Mouse (Mus musculus) layer of hippocampus, postnatal 10 days (tissue): Measurements from ENCODE around the gene Ppox. TPM values are rescaled to one million over a fixed set of nuclear protein-coding genes. Genes with fewer than 3 reads are reported as not detected.

Experiments used
- total RNA-seq, 2 experiments: library from RNA; stranded (reverse); gene quantifications; 2 replicates each; pipeline ENCODE4 v1.2.3; 2021

The Ppox gene
- total RNA-seq, 2 experiments from 2014 or later = 28.8 to 30.0 TPM

Other genes with a start within 250 kb of the Ppox start
- gene Fcgr3, start 216.3 kb downstream of the Ppox start, total RNA-seq = 10 to 100 TPM; 10.5 to 12.7 TPM
- 1 to 10 TPM; 3.1 to 3.3 TPM for gene Cfap126, start 167.3 kb downstream of the Ppox start, total RNA-seq
- gene Sdhc, start 130.6 kb downstream of the Ppox start, total RNA-seq = 100 to 1,000 TPM; 223 to 233 TPM
- not detected for gene Mpz, start 130.5 kb downstream of the Ppox start, total RNA-seq
- 10 to 100 TPM; 16.9 to 18.0 TPM for gene Pcp4l1, start 84.9 kb downstream of the Ppox start, total RNA-seq
- not detected for gene Nr1i3, start 67.2 kb downstream of the Ppox start, total RNA-seq
- 10 to 100 TPM; 65.5 to 66.3 TPM for gene Tomm40l, start 58.7 kb downstream of the Ppox start, total RNA-seq
- 1 to 10 TPM; 2.1 to 4.6 TPM for gene Apoa2, start 56.1 kb downstream of the Ppox start, total RNA-seq
- gene Fcer1g, start 46.8 kb downstream of the Ppox start, total RNA-seq = 10 to 100 TPM; 15.2 to 16.7 TPM
- gene Adamts4, start 30.8 kb downstream of the Ppox start, total RNA-seq = 1 to 10 TPM; 5.6 to 7.1 TPM
- gene Ndufs2, start 29.8 kb downstream of the Ppox start, total RNA-seq = 100 to 1,000 TPM; 235 to 249 TPM
- gene B4galt3, start 10.9 kb downstream of the Ppox start, total RNA-seq = 10 to 100 TPM; 65.4 to 67.1 TPM
- gene Usp21, start 6.8 kb upstream of the Ppox start, total RNA-seq = 10 to 100 TPM; 49.0 to 57.3 TPM
- 100 to 1,000 TPM; 102 to 114 TPM for gene Ufc1, start 13.8 kb upstream of the Ppox start, total RNA-seq
- 10 to 100 TPM; 30.9 to 33.7 TPM for gene Dedd, start 48.0 kb upstream of the Ppox start, total RNA-seq
- 10 to 100 TPM; 37.7 to 42.8 TPM for gene Nit1, start 64.5 kb upstream of the Ppox start, total RNA-seq
- 100 to 1,000 TPM; 135 to 165 TPM for gene Pfdn2, start 64.5 kb upstream of the Ppox start, total RNA-seq
- gene Klhdc9, start 79.6 kb upstream of the Ppox start, total RNA-seq = 1 to 10 TPM; 6.3 to 8.6 TPM
- 1 to 10 TPM; 1.8 to 1.9 TPM for gene Nectin4, start 88.9 kb upstream of the Ppox start, total RNA-seq
- gene Arhgap30, start 107.8 kb upstream of the Ppox start, total RNA-seq = 1 to 10 TPM; 1.9 to 2.1 TPM
- gene Usf1, start 130.1 kb upstream of the Ppox start, total RNA-seq = 100 to 1,000 TPM; 114 to 121 TPM
- 1 to 10 TPM; 2.1 to 3.5 TPM for gene Tstd1, start 137.7 kb upstream of the Ppox start, total RNA-seq
- 1 to 10 TPM; 5.5 to 7.8 TPM for gene F11r, start 156.3 kb upstream of the Ppox start, total RNA-seq
- gene Alyref2, start 222.3 kb upstream of the Ppox start, total RNA-seq = 1 to 10 TPM; 8.5 to 9.0 TPM